Mouse (Mus musculus): ENCODE data around the gene Hoxb8.

The Hoxb8 gene

GRCm38 (mm10) chr11:96268031-96268745 lies 13.5 kb upstream of the Hoxb8 start:
- no peak for DNase-seq (ENCODE audit: low spot score)

GRCm38 (mm10) chr11:96269869-96270268 lies 11.8 kb upstream of the Hoxb8 start:
- no peak for DNase-seq (ENCODE audit: low spot score)

- no peak for DNase-seq (ENCODE audit: low spot score)
These were observed 10.6 kb upstream of the Hoxb8 start, which contains the start of gene Hoxb9 for GRCm38 (mm10) chr11:96270996-96271540. TSS of gene Hoxb9 (plus strand) at chr11:96271457.

- DNase-seq (ENCODE audit: low spot score), result no peak
These were observed 10.1 kb upstream of the Hoxb8 start for GRCm38 (mm10) chr11:96271541-96272011.

- DNase-seq (ENCODE audit: low spot score), result no peak
These were observed 9.4 kb upstream of the Hoxb8 start for GRCm38 (mm10) chr11:96272024-96272921.

GRCm38 (mm10) chr11:96274428-96274827 lies 7.3 kb upstream of the Hoxb8 start:
- DNase-seq (ENCODE audit: low spot score), result no peak

- no peak for DNase-seq (ENCODE audit: low spot score)
These were observed 5.8 kb upstream of the Hoxb8 start for GRCm38 (mm10) chr11:96275896-96276295.

GRCm38 (mm10) chr11:96277151-96278044 lies 4.3 kb upstream of the Hoxb8 start:
- DNase-seq (ENCODE audit: low spot score), result no peak

- DNase-seq (ENCODE audit: low spot score), result no peak
These were observed 3.4 kb upstream of the Hoxb8 start for GRCm38 (mm10) chr11:96278324-96278723.

- no peak for DNase-seq (ENCODE audit: low spot score)
These were observed 2.9 kb upstream of the Hoxb8 start for GRCm38 (mm10) chr11:96278773-96279172.

- no peak for DNase-seq (ENCODE audit: low spot score)
These were observed 2.1 kb upstream of the Hoxb8 start for GRCm38 (mm10) chr11:96279421-96280233.

- no peak for DNase-seq (ENCODE audit: low spot score)
These were observed 1.0 kb upstream of the Hoxb8 start for GRCm38 (mm10) chr11:96280399-96281378.

GRCm38 (mm10) chr11:96281396-96281795 lies 309 bp upstream of the Hoxb8 start:
- DNase-seq (ENCODE audit: low spot score), result no peak

GRCm38 (mm10) chr11:96282795-96283430 lies 1.2 kb downstream of the Hoxb8 start:
- no peak for DNase-seq (ENCODE audit: low spot score)

- no peak for DNase-seq (ENCODE audit: low spot score)
These were observed 2.5 kb downstream of the Hoxb8 start for GRCm38 (mm10) chr11:96284041-96284749.

GRCm38 (mm10) chr11:96284774-96285734 lies 3.3 kb downstream of the Hoxb8 start:
- DNase-seq (ENCODE audit: low spot score), result no peak

Measured in ovary, postnatal 10 days (tissue).